Mouse (Mus musculus): Measurements from ENCODE around the gene Tvp23b.

Tvp23b gene

GRCm38 (mm10) chr11:62945514-62945913 is 66.3 kb downstream of the Tvp23b start:
- no peak for DNase-seq (ENCODE audit: low spot score)

DNA sequence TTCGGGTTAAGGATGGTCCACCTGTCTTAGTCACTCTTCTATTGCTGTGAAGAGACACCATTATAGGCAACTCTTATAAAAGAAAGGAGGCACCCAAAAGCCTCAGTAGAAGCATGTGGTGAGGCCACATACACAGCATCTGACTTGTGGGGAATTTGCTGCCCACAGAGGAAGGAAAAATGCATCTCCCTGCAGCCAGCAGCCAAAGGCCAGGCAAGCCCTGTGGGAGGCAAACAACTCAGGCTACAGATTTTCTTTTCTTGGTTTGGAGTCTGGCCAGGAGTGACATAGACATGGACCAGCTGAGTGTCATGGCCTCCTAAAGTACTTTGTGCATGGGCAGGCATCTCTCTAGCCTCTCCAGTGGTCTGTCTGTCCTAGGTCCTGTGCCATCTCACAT is 70.3 kb downstream of the Tvp23b start:
- DNase-seq (ENCODE audit: low spot score): peak; percentile 51

- DNase-seq (ENCODE audit: low spot score): no peak
Observed at GRCm38 (mm10) chr11:62951012-62951411, 71.8 kb downstream of the Tvp23b start, which contains the start of gene Cdrt4. Gene Cdrt4 (plus strand): TSS chr11:62951193.

GRCm38 (mm10) chr11:62954766-62955165 is 75.5 kb downstream of the Tvp23b start:
- peak; percentile 8 for DNase-seq (ENCODE audit: low spot score)

DNA sequence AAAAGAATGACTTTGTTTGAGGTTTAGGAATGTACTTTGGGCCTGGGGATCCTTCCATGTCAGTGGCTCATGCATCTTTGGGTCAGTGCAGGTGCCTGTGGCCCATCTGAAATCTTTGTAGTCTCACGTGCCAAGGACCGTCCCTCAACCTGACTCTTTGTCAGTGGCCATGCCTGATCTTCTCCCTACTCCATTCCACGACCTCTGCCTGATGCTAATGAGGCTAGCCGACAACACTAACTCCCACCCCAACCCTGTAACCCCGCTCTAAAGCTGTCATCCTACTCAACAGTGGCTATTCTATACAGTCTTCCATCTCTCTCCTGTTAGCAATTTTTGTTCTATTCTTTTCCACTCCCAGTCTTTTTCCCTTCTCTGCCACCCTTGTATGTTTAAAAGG is 75.9 kb downstream of the Tvp23b start:
- DNase-seq (ENCODE audit: low spot score): no peak

DNA sequence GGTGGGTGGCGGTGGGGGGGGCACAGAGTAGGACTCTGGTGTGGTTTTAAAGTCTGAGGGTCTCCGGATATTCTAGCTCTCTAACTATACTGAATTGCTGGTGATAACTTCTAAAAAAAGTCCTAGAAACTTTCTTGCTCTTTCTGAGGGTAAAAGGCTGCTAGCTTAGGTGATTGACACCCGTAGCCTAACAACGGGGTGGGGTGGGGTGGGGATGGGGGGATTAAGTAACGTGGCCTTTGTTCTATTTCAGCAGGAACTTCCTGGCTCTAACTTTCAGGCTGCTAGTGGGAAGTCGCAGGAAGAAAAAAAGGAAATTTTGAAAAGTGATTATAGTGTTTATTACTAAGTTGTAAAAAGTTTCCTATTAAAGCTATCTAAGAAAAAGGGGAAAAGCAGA is 76.5 kb downstream of the Tvp23b start:
- no peak for DNase-seq (ENCODE audit: low spot score)

GRCm38 (mm10) chr11:62957626-62958180 is 78.4 kb downstream of the Tvp23b start:
- peak; percentile 48 for DNase-seq (ENCODE audit: low spot score)

DNA sequence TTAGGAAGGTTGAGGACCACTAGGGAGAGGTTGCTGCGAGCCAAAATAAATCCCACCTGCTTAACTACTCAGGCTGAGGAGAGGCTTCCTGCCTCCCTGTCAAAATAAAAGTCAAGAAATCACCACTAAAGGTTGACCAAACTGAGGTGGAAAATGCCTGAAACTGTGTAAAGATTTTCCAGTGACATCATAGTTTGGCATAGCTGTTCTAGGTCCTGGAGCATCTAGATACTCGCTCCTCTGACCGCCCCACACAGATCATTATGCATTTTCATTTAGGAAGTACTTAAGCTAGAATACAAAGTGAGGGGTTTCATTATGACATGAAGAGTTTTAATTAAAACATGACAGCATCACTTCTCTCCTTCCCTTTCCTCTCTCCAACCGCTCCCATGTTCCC is 84.0 kb downstream of the Tvp23b start:
- DNase-seq (ENCODE audit: low spot score): no peak

DNA sequence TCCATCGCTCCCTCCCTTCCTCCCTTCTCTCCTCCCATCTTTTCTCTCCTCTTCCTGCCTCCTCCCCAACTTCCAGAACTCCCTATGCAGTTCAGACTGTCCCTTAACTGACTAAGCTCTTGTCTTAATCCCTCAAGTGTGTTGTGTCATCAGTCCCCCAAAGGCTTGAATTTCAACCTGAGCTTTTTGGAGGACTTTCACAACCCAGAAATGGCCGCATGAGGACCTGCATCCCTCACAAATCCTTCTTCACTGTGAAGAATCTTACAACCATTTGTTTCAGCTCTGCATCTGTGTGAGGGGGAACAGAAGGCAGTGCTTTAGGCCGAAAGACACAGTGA is 87.1 kb downstream of the Tvp23b start:
- no peak for DNase-seq (ENCODE audit: low spot score)
